Mouse (Mus musculus) lung, postnatal 0 days (tissue): ENCODE data around the gene Gm20532.

Experiments used
- CTCF ChIP-seq: IDR thresholded peaks from 2 replicates; pipeline ENCODE4 v1.5.1; 2016; ENCODE audit warnings: antibody characterized with exemption, mild to moderate bottlenecking
- EP300 ChIP-seq: IDR thresholded peaks from 2 replicates; pipeline ENCODE4 v1.6.1; 2016; ENCODE audit warnings: antibody characterized with exemption, mild to moderate bottlenecking, control low read depth

DNA sequence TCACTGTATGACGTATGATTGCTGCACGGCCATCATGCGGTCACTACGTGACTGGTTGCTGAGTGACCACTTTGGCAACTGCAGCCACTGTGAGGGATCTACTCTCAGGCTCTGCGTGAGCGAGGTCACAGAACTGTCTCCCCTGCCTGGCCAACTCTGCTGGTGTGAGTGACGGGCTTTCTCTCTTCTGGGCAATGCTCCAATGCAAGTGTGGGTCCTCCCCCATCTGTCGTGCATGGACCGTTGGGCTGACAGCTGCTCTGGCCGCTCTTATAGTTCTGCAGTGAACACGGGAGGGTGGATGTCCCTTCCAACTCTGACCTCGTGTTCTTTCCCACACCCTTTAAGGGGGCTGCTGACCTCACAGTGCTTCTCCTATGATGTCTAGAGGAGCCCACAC is 13.0 kb upstream of the Gm20532 start:
- TF ChIP-seq CTCF: no peak
- TF ChIP-seq EP300: peak; percentile 64; the same call in 1 of the 2 replicates
